Mouse (Mus musculus): ENCODE measurements around the gene Kpnb1.

DNA sequence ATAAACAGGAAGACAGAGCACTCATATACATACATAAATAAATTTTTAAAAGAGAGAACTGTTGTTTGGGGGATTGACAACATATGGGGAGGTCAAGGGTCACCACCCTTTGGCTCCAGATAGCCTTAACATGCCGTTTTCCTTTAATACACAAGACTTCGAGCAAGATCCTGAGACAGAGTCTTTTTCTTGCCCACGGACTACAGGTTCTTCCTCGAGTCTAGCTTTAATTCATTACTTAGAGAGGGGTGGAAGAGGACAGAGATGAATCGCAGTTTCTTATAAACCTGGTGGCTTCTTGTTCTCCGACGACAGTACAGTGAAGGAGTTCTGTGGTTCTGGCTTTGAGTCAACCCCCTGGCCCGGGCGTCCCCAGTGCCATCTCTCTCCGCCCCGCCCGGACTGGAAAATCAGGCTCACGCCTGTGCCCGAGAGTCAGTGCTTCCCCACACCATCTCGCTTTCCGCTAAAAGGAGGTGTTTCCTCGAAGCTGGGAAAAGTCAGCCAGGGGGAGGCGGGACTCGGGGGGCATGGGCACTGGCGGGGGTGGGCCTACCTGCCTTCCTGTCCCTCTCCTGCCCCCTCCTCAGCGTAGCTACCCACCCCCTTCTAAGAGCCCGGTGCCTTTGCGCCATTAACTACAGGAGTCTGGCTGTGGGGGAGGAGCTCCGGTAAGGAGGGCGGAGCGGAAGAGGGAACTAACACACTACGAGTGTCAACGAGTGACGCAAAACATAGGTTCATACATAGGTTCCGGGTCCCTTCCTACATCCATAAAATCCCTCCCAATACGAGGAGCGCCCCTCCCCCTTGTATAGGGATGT is 60.8 kb downstream of the Kpnb1 start:
- TF ChIP-seq CTCF (IDR thresholded peaks at IDR 0.05; ENCODE audit: extremely low read depth, insufficient read depth, low read length), result no peak
- TF ChIP-seq POLR2A (IDR thresholded peaks at IDR 0.05; ENCODE audit: extremely low read depth, insufficient read depth, low read length), result no peak
